ENCODE assay signal across 13 mouse cellular contexts in the genomic region with DNA sequence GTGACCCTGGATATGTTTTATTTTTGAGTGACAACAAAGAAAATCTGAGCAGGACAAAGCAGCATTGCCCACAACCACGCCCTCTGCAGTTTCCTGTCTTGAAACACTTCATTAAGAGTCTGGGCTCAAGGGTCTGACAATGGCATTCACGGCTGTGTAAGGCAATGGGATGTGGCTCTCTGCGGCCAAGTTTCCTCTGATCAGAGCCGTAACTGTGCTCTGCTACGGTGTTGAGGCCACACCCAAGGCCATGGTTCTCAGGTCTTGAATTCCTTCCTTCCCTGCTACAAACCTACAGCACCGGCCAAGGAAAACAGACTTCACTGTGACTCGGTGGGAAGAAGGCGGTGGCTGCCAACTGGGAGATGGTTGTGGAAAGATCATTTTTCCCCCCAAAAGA.
DNase-seq lines count a peak whose midpoint lies in the region; ATAC-seq and TF ChIP-seq lines count a peak whose summit lies in the region.
"Had no signal": no experiment of that assay in that cellular context is flagged by ENCODE, and none has a peak within 500 bp of the region (broad histone marks: within the 10 kb centered on the region; RNA-seq: fewer than 3 reads in every experiment).

No protein-coding gene starts in this region.

- intact Hi-C loops in heart, postnatal 36 days (cut with DNase I): no loop called here

- in situ Hi-C loops in ES-E14 (cut with MboI; ENCODE audit: low sequenced_read_pairs in 2 of 2, unreplicated experiment in 2 of 2): no loop called here

- H3K9me3 ChIP-seq in heart, embryonic 10.5 days: no peaks in the 10 kb centered on the region
- no peaks in the 10 kb centered on the region for H3K9me3 ChIP-seq in ES-E14 (ENCODE audit: control insufficient read depth, insufficient read depth, low read depth, low read length)
- H3K9me3 ChIP-seq in heart, embryonic 16.5 days (replicated peaks; ENCODE audit: control insufficient read depth, low read length): no peaks in the 10 kb centered on the region
- H3K9me3 ChIP-seq in lung, postnatal 0 days (ENCODE audit: low read length): no peaks in the 10 kb centered on the region
- H3K9me3 ChIP-seq: midbrain, embryonic 10.5 days had no signal

- WGBS in heart, embryonic 10.5 days: 52% methylated on average over 8 of the region's 8 CpGs
- 44% methylated on average over 8 of the region's 8 CpGs for WGBS in heart, embryonic 16.5 days
- 12% methylated on average over 8 of the region's 8 CpGs for WGBS in lung, postnatal 0 days

- no peak for TF ChIP-seq CTCF in lung, postnatal 0 days (IDR thresholded peaks at IDR 0.05)
- TF ChIP-seq CTCF in layer of hippocampus, adult 2 months (conservative IDR thresholded peaks at IDR 0.05): no peak

- no peak for TF ChIP-seq EP300 in lung, postnatal 0 days (IDR thresholded peaks at IDR 0.05)

- peaks cover 13% of the 10 kb centered on the region for H3K4me1 ChIP-seq in heart, embryonic 10.5 days
- no peaks in the 10 kb centered on the region; a peak in 2 of 4 replicates for H3K4me1 ChIP-seq in ES-E14 (ENCODE audit: control insufficient read depth in 2 of 2, insufficient read depth in 2 of 2, low read length in 2 of 2, poor library complexity in 1 of 2)
- H3K4me1 ChIP-seq in heart, embryonic 16.5 days (ENCODE audit: control insufficient read depth, insufficient read depth, low read length): peaks cover 4% of the 10 kb centered on the region; the same call in 1 of the 2 replicates
- H3K4me1 ChIP-seq in lung, postnatal 0 days (ENCODE audit: insufficient read depth, low read depth, low read length): peaks cover 6% of the 10 kb centered on the region; the same call in 1 of the 2 replicates
- H3K4me1 ChIP-seq: midbrain, embryonic 10.5 days had no signal

- ATAC-seq in heart, embryonic 16.5 days (replicated peaks; ENCODE audit: extremely low read depth, insufficient read depth, low FRiP score): peak; percentile 69; the same call in 1 of the 2 replicates
- peak; percentile 74 for ATAC-seq in lung, postnatal 0 days
- ATAC-seq: hindbrain, embryonic 16.5 days had no signal

- peaks cover 2% of the 10 kb centered on the region; the same call in 1 of the 2 replicates for H3K36me3 ChIP-seq in heart, embryonic 10.5 days
- no peaks in the 10 kb centered on the region for H3K36me3 ChIP-seq in ES-E14 (ENCODE audit: control insufficient read depth, insufficient read depth, low read length, poor library complexity, severe bottlenecking)
- H3K36me3 ChIP-seq in heart, embryonic 16.5 days (ENCODE audit: control insufficient read depth, insufficient read depth): no peaks in the 10 kb centered on the region
- H3K36me3 ChIP-seq in lung, postnatal 0 days (ENCODE audit: insufficient read depth, low read length): no peaks in the 10 kb centered on the region
- H3K36me3 ChIP-seq: midbrain, embryonic 10.5 days had no signal

- peak overlapping the region; percentile 7; the same call in 1 of the 2 replicates for H3K4me2 ChIP-seq in heart, embryonic 16.5 days (ENCODE audit: low read depth, low read length)
- no peak overlapping the region for H3K4me2 ChIP-seq in lung, postnatal 0 days (replicated peaks; ENCODE audit: low read depth, low read length)

- H3K4me3 ChIP-seq in heart, embryonic 10.5 days: no peak overlapping the region
- no peak overlapping the region for H3K4me3 ChIP-seq in ES-E14 (ENCODE audit: insufficient read depth in 1 of 2, low read depth in 1 of 2, low read length in 2 of 2, poor library complexity in 1 of 2, severe bottlenecking in 1 of 2)
- no peak overlapping the region for H3K4me3 ChIP-seq in heart, embryonic 16.5 days (ENCODE audit: low read length)
- H3K4me3 ChIP-seq in lung, postnatal 0 days (ENCODE audit: low read depth, low read length): no peak overlapping the region
- H3K4me3 ChIP-seq in layer of hippocampus, adult 2 months: no peak overlapping the region
- H3K4me3 ChIP-seq: midbrain, embryonic 10.5 days had no signal

- H3K27ac ChIP-seq in heart, embryonic 10.5 days: 0 out of 2 replicates have a peak overlapping the region, but pooled peaks have one; percentile 38
- no peak overlapping the region for H3K27ac ChIP-seq in ES-E14 (ENCODE audit: insufficient read depth, low read depth, low read length, poor library complexity, severe bottlenecking)
- no peak overlapping the region for H3K27ac ChIP-seq in heart, embryonic 16.5 days (ENCODE audit: low read length)
- H3K27ac ChIP-seq in lung, postnatal 0 days (ENCODE audit: low read length): no peak overlapping the region
- no peak overlapping the region for H3K27ac ChIP-seq in layer of hippocampus, adult 2 months
- H3K27ac ChIP-seq: midbrain, embryonic 10.5 days had no signal

- no peak for DNase-seq in heart, embryonic 10.5 days (ENCODE audit: low spot score)
- no peak for DNase-seq in heart, postnatal 36 days
- peak; percentile 47 for DNase-seq in ES-E14 (ENCODE audit: low read depth, low spot score)
- peak; percentile 69 for DNase-seq in lung, postnatal 0 days (ENCODE audit: low spot score)
- no peak for DNase-seq in urinary bladder, postnatal 4 days (ENCODE audit: low spot score in 2 of 2)
- no peak for DNase-seq in gastrocnemius, postnatal 4 days (ENCODE audit: low spot score in 2 of 2)
- DNase-seq in layer of hippocampus, adult 2 months (ENCODE audit: low spot score in 2 of 2): no peak
- DNase-seq: cerebellum, adult 18-20 months; kidney, postnatal 14 days; thymus, adult 18-20 months had no signal

- H3K27me3 ChIP-seq in heart, embryonic 10.5 days (ENCODE audit: insufficient read depth, poor library complexity, severe bottlenecking): no peaks in the 10 kb centered on the region
- H3K27me3 ChIP-seq in heart, embryonic 16.5 days (ENCODE audit: control insufficient read depth, insufficient read depth, low read length): no peaks in the 10 kb centered on the region
- no peaks in the 10 kb centered on the region for H3K27me3 ChIP-seq in lung, postnatal 0 days (replicated peaks; ENCODE audit: insufficient read depth, low read length)

- H3K9ac ChIP-seq in ES-E14 (ENCODE audit: insufficient read depth, low read depth, low read length, poor library complexity, severe bottlenecking): no peak overlapping the region
- no peak overlapping the region for H3K9ac ChIP-seq in heart, embryonic 16.5 days (ENCODE audit: low read length)
- H3K9ac ChIP-seq in lung, postnatal 0 days (replicated peaks; ENCODE audit: low read depth): no peak overlapping the region

TF ChIP-seq in ES-E14, 5 proteins besides CTCF, POLR2A, EP300 and RAD21:
- TF ChIP-seq ZNF384 (IDR thresholded peaks at IDR 0.05; ENCODE audit: low read depth, low read length) (no peak), CHD2 (IDR thresholded peaks at IDR 0.05; ENCODE audit: low read depth, low read length) (no peak), MAFK (IDR thresholded peaks at IDR 0.05; ENCODE audit: insufficient read depth, low read depth, low read length) (no peak), ZC3H11A (IDR thresholded peaks at IDR 0.05; ENCODE audit: borderline replicate concordance, low read depth, low read length) (no peak), HCFC1 (IDR thresholded peaks at IDR 0.05; ENCODE audit: borderline replicate concordance, insufficient read depth, low read length) (no peak)

Comparison
In these comparisons a context has a peak if more than half of its experiments do, and no peak if none do; other contexts are left out.
1. DNase-seq: peak in ES-E14 (single experiment) and lung, postnatal 0 days (single experiment); none in heart, embryonic 10.5 days (single experiment), heart, postnatal 36 days (0 of 2), urinary bladder, postnatal 4 days (0 of 2), gastrocnemius, postnatal 4 days (0 of 2) and layer of hippocampus, adult 2 months (0 of 2).